Mouse (Mus musculus) MEL-GATA-1-ER (cell line): ENCODE data around the gene Mbd6.
"Not testable (repeated sequence)": the region's sequence is repeated elsewhere in the genome, so short reads cannot be mapped to it uniquely, and the experiment has no call there.

Source experiments
- DNase-seq: peaks from one replicate; pipeline ENCODE4 v3.0.0-alpha.2; 2012; ENCODE audit warnings: low read depth; ENCODE audit errors: extremely low read depth

The Mbd6 gene

DNA sequence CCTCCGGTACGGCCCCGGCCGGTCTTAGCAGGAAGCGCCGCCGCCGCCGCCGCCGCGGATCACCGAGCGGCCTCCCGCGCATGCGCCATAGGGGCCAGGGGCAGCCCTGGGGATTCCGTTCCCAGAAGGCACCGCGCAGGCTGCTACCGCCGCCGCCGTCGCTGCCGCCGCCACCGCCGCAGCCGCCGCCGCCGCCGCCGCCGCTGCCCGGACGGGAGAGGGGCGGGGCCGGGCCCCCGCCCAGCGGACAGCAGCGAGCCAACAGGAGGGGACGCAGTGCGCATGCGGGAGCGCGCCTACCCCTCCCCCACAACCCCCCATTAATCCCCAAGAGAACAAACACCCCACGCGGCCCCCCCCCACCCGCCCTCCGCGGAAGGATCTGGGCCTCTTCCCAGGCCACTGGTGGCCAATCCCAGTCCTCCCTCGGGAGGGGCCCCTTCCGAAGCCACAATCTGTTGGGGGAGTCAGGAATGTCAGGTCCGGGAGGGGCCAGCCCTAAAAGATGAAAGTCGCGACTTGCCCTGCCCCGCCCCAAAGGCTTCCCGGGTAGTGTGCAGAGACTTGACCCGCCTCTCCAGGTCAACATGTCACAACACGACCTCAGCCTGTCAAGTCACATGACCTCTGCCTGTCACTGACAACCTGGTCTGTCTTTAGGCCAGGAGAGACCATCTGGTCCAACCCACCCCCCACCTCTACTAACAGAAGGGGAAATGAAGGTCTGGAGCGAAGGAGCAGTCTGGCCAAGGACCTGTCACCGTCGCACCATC lies at the start of gene Mbd6:
Gene Mbd6 (minus strand): TSS at position 219 of the 773 bp plus-strand sequence.
- DNase-seq: peak; percentile 78

DNA sequence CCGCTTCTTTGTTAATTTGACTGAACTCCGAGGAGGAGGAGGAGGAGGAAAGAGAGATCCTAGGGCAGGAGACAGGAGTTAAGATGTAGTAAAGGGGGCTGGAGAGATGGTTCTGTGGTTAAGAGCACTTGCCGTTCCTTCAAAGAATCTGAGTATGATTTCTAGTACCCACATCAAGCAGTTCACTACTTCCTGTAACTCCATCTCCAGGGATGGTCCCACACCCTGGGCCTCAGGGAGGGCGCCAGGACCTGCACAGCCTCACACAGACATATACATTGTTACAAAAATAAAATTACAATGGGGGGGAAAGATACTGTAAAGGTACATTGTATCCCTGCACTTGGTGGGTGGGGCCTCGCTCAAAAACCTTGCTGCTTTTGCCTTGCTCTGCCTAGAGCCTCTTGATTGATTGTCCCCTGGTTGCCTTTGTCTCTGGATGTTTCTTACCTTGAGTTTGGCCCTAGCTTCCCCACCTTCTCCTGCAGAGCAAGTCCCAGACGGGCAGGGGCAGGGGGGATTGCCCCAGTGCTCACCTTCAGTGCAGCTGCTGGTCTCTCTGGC lies 48.8 kb upstream of the Mbd6 start:
- DNase-seq: no peak

DNA sequence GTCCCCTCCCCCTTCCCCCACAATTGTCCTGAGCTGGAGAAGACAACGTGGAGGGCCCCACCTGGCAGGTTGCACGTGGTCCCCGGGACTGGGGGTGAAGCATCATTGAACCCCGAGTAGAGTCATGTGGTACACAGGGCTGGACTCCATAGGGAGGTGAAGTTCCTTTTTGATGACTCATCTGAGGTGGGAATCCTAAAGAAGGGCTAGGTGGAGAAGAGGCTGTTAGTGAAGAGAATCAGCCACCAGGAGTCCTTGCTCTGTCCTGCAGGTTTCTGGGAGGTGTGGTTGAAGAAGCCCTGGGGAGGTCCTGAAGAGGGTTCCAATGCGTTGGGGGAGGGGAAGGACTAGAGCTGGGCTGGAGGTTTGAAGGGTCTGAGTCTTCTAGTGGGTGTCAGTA lies 48.1 kb upstream of the Mbd6 start:
- no peak for DNase-seq

DNA sequence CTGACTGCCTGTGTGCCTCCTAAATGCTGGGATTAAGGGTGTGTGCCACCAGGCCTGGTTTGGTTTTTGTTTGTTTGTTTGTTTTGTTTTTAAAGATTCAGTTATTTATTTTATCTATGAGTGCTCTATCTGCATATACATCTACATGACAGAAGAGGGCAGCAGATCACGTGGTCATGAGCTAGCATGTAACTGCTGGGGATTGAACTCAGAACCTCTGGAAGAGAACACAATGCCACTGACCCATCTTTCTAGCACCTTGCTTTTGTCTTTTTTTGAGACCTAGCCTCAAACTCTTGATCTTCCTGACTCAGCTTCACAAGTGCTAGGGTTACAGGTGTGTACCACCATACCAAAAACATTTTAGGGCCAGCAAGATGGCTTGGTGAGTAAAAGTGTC lies 46.5 kb upstream of the Mbd6 start:
- no peak for DNase-seq

DNA sequence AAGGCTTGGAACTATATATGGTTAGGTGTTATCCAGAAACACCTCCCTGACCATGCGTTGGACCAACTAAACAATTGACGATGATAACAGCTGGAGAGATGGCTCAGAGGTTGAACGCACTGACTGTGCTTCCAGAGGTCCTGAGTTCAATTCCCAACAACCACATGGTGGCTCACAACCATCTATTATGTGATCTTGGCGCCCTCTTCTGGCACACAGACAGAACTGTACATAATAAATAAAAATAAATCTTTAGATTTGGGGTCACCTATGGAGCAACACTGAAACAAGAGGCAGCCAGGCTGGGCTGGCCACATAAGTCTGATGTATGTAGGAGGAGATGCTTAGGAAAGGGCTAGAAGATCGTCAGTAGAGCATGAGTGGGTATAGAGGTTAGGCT lies 44.3 kb upstream of the Mbd6 start:
- no peak for DNase-seq

DNA sequence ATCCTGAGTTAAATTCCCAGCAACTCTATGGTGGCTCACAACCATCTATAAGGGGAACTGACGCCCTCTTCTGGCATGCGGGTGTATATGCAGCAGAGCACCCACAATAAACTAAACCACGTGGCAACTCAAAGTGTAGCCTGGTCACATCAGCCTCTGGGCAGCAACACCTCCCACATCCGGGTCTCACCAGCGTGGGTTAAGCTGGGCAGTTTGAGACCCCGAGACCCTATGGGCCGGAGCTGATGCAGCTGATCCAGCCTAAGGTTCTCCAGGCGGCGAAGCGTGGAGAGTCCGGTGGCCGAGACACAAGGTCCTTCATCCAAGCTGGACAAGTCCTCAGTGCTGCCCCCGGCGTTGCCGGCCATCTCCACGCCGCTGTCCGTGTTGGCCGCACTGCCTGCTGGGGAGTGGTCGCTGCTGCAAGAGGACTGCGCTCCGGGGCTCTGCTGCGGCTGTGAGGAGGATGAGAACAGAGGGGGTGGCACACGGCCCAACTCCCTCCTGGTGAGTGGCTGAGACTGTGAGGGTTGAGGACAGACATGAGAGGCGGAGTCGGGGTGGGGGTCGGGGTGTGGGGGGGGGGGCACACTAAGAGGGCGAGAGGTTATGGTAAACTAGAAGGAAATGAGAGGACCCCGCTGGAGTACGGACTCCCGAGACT lies 43.5 kb upstream of the Mbd6 start:
- no peak for DNase-seq

DNA sequence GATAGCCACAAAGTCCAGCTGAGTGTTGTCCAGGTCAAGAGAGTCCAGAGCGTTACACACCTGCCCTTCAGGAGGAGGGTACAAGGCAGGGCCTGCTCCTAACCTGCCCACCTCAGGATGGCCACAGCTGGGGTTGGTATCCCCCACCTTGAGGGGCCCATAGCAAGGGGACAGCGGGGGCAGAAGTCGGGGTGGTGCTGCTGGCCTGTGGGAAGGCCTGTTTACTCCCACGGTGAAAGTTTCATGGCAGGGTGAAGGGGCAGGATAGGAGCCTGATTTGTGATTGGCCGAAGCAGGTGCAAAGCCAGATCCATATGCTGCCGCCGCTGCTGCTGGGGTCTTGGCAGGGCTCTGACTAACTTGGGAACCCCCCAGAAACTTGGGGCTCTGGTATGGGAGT lies 41.4 kb upstream of the Mbd6 start:
- DNase-seq: no peak

DNA sequence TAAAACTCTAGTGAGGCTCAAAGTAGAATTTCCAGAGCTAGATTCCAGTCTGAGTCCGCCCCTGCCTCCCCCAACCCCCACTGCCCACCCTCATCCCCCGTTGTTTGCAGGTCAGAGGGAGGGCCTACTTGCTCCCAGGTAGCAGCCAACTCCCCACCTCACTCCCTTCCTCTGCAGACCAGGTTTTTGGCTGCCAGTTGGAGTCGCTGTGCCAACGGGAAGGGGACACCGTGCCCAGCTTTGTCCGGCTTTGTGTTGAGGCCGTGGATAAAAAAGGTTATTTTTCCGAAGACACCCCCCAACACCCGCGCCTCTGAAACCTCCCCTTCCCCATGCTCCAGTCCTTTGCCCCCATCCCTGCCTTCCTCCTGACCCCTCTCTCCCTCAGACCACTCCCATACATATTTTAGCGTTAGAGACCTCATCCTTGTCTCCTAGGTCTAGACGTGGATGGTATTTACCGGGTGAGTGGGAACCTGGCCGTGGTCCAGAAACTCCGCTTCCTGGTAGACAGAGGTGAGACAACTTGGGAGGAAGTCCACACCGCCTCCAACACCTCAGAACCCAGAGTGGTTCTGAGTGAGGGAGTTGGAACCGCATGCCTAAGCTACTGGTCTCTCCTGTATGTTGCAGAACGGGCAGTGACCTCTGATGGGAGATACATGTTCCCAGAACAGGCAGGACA lies 38.8 kb upstream of the Mbd6 start:
- no peak for DNase-seq

DNA sequence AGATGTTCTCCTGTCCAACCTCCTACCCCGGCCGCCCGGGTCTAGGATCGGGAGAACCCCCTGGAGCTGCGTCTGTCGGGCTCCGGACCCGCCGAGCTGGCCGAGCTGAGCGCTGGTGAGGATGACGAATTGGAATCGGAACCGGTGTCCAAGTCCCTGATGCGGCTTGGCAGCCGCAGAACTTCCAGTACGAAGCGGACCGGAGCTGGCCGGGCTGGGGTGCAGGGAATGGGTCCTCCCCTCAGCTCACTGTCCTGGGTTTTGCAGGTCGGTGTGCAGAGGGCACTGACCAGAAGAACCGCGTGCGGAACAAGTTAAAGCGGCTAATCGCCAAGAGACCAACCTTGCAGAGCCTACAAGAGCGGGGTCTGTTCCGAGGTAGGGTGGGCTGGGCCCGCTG lies 38.0 kb upstream of the Mbd6 start:
- DNase-seq: no peak

DNA sequence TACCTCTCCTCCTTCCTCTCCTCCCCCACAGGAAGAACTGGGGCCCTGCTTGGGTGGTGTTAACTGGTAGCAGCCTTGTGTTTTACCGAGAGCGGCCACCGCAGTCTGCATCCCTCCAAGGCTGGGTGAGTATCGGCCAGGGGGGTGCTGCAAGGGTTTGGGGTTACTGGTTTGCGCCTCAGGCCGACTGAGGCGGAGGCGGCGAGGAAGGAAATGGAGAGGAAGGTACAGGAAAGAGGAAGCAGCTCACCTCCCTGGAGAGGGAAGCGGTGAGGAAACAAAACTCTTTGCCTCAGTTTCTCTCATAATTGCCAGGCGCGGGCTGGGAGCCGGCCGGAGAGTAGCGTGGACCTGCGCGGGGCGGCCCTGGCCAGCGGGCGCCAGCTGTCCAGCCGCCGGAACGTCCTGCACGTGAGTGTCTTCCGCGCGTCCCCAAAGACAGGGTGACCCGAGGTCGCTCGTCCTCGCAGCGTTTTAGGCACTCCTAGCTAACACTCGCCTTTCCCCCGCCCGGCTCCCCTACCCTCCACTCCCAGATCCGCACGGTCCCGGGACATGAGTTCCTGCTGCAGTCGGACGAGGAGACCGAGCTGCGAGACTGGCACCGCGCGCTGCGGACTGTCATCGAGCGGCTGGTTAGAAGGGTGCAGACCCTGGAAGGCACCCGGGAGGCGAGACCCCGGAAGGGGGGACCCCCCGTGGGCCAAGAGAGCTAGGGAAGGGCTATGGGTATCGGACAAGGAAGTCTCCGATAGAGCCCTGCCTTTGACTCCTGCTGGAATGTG lies 37.4 kb upstream of the Mbd6 start:
- no peak for DNase-seq

DNA sequence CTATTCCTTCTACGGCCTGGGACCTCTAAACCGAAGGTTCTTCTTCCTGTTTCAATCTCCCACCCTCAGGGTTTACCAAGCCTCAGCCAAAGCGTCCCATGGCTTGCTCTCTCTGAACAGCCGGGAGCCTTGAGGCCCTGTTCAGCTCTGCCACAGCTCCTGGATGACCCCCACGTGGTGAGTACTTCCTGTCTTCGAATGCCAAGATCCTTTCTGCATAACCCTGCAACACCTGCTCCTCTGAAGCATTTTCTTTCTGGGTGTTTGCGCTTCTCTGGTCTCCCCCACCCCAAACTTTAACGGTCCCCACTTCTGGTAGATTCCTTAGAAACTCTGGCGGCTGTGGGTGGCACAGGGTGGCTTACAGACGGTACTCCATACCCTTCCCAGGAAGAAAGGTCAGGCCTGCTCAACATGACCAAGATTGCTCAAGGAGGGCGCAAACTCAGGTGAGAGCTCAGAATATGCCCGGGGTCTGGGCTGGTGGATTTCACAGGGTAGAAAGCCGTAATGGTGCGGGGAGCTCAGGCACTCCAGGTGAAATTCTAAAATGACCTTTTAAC lies 36.7 kb upstream of the Mbd6 start:
- no peak for DNase-seq

DNA sequence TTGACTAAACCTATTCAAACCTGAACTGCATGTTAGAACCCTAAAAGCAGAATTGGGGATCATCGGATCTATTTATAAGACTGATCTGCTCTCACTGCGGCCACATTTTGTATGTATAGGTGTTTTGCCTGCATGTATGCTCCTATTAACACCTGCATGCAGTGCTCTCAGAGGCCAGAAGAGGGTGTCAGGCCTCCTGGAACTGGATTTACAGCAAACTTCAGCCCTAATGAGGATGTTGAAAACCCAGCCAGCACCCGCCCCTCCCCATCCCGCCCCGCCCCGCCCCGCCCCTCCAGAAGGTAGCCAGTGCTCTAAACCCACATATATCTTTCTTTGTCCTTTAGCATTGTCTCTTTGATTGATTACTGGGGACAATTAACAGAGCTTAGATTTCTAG lies 35.7 kb upstream of the Mbd6 start:
- DNase-seq: peak; percentile 81

DNA sequence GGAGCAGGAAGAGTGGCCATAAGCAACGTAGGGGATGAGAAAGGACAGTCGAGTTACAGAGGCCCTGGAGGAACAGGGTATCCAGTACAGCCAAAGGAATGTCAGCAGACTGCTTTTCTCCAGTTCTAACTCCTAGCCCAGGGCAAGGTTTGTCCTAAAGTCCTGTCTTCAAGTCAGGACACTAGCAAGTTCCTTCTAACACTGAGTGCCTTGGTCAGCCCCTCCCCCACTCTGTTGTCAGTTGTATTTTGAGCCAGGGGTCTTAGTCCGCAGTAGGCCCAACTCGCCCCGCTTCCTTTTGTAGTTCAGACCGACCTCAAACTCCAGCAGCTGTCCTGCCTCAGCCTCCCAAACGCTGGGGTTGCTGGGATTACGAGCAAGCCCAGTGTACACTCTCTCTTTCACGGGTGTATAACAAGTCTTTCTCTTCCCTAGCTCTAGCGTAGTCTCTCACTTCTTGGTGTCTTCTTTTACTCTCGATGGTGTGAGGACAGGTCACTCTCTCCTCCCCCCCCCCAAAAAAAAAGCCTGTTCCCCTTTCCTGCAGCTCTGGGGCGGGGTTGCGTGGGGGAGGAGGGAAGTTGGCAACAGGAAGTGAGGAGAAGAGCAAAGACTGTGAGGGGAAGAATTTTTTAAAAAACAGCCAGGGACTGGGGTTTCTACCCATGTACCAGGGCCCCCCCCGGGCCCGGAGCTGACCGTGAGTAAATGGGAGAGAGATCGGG lies 34.5 kb upstream of the Mbd6 start:
- DNase-seq: peak; percentile 58

DNA sequence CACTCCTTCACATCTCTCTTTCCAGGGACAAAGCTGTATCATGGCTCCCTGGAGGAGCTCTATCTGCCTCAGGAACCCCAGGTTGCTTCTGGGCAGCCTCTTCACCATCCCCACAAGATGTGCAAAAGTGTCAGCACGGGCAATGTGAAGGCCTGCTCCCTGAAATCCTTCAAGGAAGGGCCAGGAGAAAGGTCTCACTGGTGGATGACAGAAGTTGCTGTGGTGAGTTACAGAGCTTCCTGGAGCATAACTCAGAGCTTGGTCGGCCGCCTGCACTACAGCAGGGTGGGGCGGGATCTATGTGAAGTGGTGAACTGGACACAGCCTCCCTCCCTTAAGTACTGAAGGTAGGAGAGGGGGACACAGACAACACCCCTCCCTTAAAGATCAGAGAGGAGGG lies 33.9 kb upstream of the Mbd6 start:
- no peak for DNase-seq

DNA sequence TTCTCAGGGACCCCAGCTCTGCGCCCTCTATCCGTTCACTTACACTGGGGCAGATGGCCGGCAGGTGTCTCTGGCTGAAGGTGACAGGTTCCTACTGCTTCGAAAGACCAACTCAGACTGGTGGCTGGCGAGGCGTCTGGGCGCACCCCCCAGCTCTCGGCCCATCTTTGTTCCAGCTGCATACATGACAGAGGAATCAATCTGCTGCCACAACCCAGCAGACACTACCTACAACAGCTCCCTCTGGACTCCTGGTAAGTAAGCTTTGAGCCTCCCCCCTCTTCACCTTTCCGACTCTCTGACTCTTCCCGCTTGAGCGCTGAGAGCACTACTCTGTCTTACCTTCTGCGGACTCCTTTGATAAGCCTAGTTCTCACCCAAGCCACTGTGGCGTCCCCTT lies 33.4 kb upstream of the Mbd6 start:
- no peak for DNase-seq

DNA sequence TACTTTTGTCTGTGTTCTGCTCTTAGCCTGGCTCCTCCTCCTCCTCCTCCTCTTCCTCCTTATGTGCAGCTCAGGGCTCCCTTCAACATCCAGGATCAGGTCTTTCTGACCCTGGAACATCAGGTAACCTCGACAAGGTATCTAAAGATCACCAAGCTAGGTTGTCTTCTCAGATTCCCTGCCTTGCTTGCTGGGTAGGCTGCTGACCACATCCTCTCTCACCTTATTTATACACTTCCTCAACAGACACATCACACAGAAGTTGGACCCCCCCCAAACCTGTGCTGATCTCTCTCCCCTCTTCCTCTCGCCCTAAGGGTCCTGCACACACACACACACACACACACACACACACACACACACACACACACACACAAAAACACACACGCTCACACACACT lies 32.8 kb upstream of the Mbd6 start, which contains the start of gene Arhgap9:
Gene Arhgap9 (plus strand): TSS at position 344 of the 400 bp plus-strand sequence.
- DNase-seq: no peak

DNA sequence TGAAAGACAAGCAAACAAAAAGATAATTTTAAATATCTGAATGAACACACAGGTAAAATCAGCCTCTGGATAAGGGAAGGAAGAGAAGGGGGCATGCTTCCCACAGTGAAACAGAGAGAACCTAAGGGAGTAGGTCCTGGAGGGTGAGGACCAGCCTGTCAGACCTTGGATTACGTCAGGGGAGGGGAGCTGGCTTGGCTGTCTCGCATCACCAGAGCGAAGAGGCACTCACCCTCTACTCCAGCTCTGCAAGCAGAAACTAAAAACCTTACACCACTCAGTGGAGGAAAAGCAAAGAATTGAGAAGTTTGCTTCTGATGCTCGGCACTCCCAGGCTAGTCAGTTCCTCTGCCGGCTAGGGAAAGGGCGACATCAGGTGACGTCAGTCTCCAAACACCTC lies 31.2 kb upstream of the Mbd6 start:
- no peak for DNase-seq

DNA sequence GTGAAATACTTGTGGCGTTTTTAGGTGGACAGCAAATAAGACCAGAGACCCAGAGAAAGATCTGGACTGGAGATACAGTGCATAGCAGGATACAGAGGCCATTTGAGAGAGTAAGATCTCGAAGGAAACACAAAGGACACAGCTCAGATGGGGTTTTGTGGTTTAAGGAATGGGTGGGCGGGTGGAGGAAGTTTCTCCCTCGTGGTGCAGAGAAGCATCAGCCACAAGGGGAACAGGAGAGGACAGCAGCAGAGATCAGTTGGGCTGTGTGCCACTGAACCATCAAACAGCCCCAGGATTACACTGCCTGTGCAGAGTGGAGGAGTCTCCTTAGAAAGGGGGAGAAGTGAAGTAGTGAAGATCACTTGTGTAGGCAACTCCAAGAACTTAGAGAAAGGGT lies 29.2 kb upstream of the Mbd6 start:
- no peak for DNase-seq

DNA sequence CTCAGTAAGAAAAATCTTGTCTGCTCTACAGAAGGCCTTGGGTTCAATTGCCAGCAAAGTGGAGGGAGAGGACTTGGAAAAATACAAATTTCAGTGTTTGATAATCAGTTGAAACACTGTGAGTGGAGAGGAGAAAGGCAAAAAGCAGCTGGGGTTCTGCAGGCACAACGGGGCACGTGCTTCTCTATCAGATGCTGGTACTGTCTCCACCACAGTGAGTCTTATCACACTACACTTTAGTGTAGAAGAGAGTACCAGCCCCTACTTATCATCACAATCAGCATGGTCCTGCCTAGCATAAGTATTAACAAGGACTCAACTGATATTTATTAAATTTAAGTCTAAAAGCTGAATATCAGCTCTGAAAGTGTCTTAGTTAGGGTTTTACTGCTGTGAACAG lies 28.5 kb upstream of the Mbd6 start:
- DNase-seq: no peak

DNA sequence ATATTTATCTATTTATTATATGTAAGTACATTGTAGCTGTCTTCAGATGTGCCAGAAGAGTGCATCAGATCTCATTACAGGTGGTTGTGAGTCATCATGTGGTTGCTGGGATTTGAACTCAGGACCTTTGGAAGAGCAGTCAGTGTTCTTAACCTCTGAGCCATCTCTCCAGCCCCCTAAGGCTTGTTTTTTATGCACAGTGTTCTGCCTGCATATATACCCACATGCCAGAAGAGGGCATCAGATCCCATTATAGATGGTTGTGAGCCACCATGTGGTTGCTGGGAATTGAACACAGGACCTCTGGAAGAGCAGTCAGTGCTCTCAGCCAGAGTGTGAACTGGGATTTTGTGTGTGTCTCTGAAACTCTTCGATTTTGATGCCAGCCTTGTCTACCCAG lies 26.1 kb upstream of the Mbd6 start:
- not testable (repeated sequence) for DNase-seq
